In the genomic region with DNA sequence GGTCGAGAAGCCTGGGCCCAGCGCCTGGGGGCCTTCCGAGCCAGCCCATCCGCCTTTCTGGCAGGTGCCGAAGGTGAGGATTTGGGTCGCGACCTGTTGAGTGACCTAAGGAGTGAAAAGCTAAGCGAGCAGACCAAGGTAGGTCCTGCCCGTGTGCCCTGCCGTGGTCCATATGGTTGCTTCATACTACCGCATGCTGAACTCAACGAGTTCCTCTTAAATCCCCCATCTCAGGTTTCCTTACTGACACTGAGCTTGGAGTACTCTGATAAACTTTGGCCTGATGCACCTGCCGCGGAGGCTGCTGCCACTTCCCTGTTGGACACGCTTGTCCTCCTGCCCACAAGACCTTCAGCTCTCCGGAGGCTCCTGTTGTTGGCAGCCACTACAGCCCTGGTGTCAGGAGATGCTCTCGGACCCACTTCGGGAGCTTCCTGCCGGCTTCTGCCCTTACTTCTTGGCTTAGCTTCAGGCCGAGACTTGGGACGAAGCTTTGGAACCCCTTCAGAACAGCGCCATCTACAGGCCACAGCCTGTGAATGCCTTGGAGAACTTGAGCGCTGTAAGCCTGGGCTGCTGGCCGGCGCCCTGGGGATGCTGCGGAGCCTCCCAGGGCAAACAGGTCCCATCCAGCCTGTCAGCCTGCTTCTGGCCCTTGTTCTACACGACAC, we compare ENCODE assay signal across 8 mouse cellular contexts. TPM values are rescaled to one million over a fixed set of nuclear protein-coding genes. Genes with fewer than 3 reads are reported as not detected.
DNase-seq lines count a peak whose midpoint lies in the region; ATAC-seq lines count a peak whose summit lies in the region.

No protein-coding gene starts in this region.

- ATAC-seq in CD4-positive, CD25-positive, alpha-beta regulatory T cell, adult 4 months: peak; percentile 3
- peak; percentile 70 for ATAC-seq in erythroid progenitor cell, adult 5-6 weeks (replicated peaks; ENCODE audit: low FRiP score, poor library complexity, severe bottlenecking)
- ATAC-seq in heart, embryonic 14.5 days (ENCODE audit: insufficient number of reproducible peaks, insufficient read depth, low FRiP score, low read depth): no peak
- peak; percentile 14 for ATAC-seq in liver, embryonic 12.5 days

- 9% methylated on average over 27 of the region's 27 CpGs for whole genome bisulfite sequencing in heart, embryonic 14.5 days
- WGBS in liver, embryonic 12.5 days (ENCODE audit: insufficient replicate concordance): 6% methylated on average over 27 of the region's 27 CpGs

- peaks cover 12% of the 10 kb centered on the region; the same call in 1 of the 2 replicates for H3K4me1 ChIP-seq in brown adipose tissue, adult 24 weeks (ENCODE audit: control insufficient read depth, insufficient read depth, insufficient read length, low read length)
- H3K4me1 ChIP-seq in heart, embryonic 14.5 days (ENCODE audit: control insufficient read depth in 2 of 2, insufficient read depth in 2 of 2, low read length in 2 of 2): peaks cover 5 to 17% of the 10 kb centered on the region in 2 experiments; a peak in 3 of 4 replicates
- H3K4me1 ChIP-seq in liver, embryonic 12.5 days: peaks cover 41% of the 10 kb centered on the region

- no peaks in the 10 kb centered on the region for H3K9me3 ChIP-seq in heart, embryonic 14.5 days (ENCODE audit: control insufficient read depth, low read length)
- H3K9me3 ChIP-seq in liver, embryonic 12.5 days (replicated peaks): no peaks in the 10 kb centered on the region

- H3K4me3 ChIP-seq in brown adipose tissue, adult 24 weeks (ENCODE audit: insufficient read depth, low read depth, low read length): peak overlapping the region; percentile 97
- H3K4me3 ChIP-seq in heart, embryonic 14.5 days (ENCODE audit: control insufficient read depth in 1 of 2, insufficient read depth in 1 of 2, low read depth in 1 of 2, low read length in 2 of 2): peak overlapping the region; percentile 68 to 87
- H3K4me3 ChIP-seq in liver, embryonic 12.5 days: peak overlapping the region; percentile 81

- peak; percentile 91 for DNase-seq in kidney, postnatal 10 days
- DNase-seq in naive thymus-derived CD4-positive, alpha-beta T cell, adult 2 months (ENCODE audit: low read depth): peak; percentile 92
- peak; percentile 89 for DNase-seq in splenic B cell, adult 2 months (ENCODE audit: low read depth, low spot score)

- peak overlapping the region; percentile 74 for H3K9ac ChIP-seq in heart, embryonic 14.5 days (ENCODE audit: low read length)
- H3K9ac ChIP-seq in liver, embryonic 12.5 days: peak overlapping the region; percentile 83

- peak overlapping the region; percentile 98 for H3K4me2 ChIP-seq in heart, embryonic 14.5 days (ENCODE audit: low read length)
- peak overlapping the region; percentile 98 for H3K4me2 ChIP-seq in liver, embryonic 12.5 days

- H3K27ac ChIP-seq in brown adipose tissue, adult 24 weeks (replicated peaks; ENCODE audit: low read depth, low read length): peak overlapping the region; percentile 22
- H3K27ac ChIP-seq in heart, embryonic 14.5 days (replicated peaks in 1 of 2; ENCODE audit: control insufficient read depth in 1 of 2, insufficient read depth in 1 of 2, low read depth in 2 of 2, low read length in 2 of 2): no peak overlapping the region
- peak overlapping the region; percentile 93 for H3K27ac ChIP-seq in liver, embryonic 12.5 days

- H3K36me3 ChIP-seq in heart, embryonic 14.5 days (ENCODE audit: control insufficient read depth, insufficient read depth, low read length): peaks cover 18% of the 10 kb centered on the region
- H3K36me3 ChIP-seq in liver, embryonic 12.5 days: peaks cover 24% of the 10 kb centered on the region
- H3K36me3 ChIP-seq in splenic B cell, adult 2 months (ENCODE audit: control insufficient read depth, insufficient read depth, low read length, poor library complexity, severe bottlenecking): peaks cover 7% of the 10 kb centered on the region

- peaks cover 23% of the 10 kb centered on the region for H3K27me3 ChIP-seq in heart, embryonic 14.5 days (ENCODE audit: control insufficient read depth, insufficient read depth, low read length)
- peaks cover 41% of the 10 kb centered on the region for H3K27me3 ChIP-seq in liver, embryonic 12.5 days (replicated peaks)
- no peaks in the 10 kb centered on the region for H3K27me3 ChIP-seq in splenic B cell, adult 2 months (ENCODE audit: control insufficient read depth, insufficient read depth, low read length, poor library complexity, severe bottlenecking)

RNA-seq across cellular contexts. Expression of gene Ap5b1, which starts 0.8 kb away (rescaled TPM):
- 1 to 10 TPM; 3.8 to 7.4 TPM for polyA plus RNA-seq in CD4-positive, CD25-positive, alpha-beta regulatory T cell, adult 4 months (2017; shearing (Covaris generic))
- 1.3 and 2.1 TPM in 2 replicates for polyA plus RNA-seq in brown adipose tissue, adult 24 weeks (2012; ENCODE audit: insufficient read depth, insufficient read length, missing spikeins)
- 3.8 and 8.3 TPM in 2 replicates for total RNA-seq in erythroid progenitor cell, adult 5-6 weeks (2015; ENCODE audit: low replicate concordance)
- total RNA-seq in erythroid progenitor cell, adult 5-6 weeks (2017; ENCODE audit: low replicate concordance): 6.4 and 11.0 TPM in 2 replicates
- polyA plus RNA-seq in heart, embryonic 14.5 days (2014; fragmentation: Nextera tagmentation; extraction: Ambion mirVana): 2.5 and 3.0 TPM in 2 replicates
- polyA plus RNA-seq in liver, embryonic 12.5 days (2016; fragmentation: Nextera tagmentation; extraction: Ambion mirVana): 3.4 and 3.5 TPM in 2 replicates

RNA-seq across cellular contexts. Expression of gene Ovol1, which starts 8.2 kb away (rescaled TPM):
- polyA plus RNA-seq in CD4-positive, CD25-positive, alpha-beta regulatory T cell, adult 4 months (2017; shearing (Covaris generic)): not detected
- polyA plus RNA-seq in brown adipose tissue, adult 24 weeks (2012; ENCODE audit: insufficient read depth, insufficient read length, missing spikeins): not detected in 2 replicates
- not detected in 2 replicates for total RNA-seq in erythroid progenitor cell, adult 5-6 weeks (2015; ENCODE audit: low replicate concordance)
- total RNA-seq in erythroid progenitor cell, adult 5-6 weeks (2017; ENCODE audit: low replicate concordance): not detected in 2 replicates
- 0.09 TPM in 1 of 2 replicates, not detected in the other for polyA plus RNA-seq in heart, embryonic 14.5 days (2014; fragmentation: Nextera tagmentation; extraction: Ambion mirVana)
- not detected in 2 replicates for polyA plus RNA-seq in liver, embryonic 12.5 days (2016; fragmentation: Nextera tagmentation; extraction: Ambion mirVana)

RNA-seq across cellular contexts. Expression of gene Rnaseh2c, which starts 33.1 kb away (rescaled TPM):
- polyA plus RNA-seq in CD4-positive, CD25-positive, alpha-beta regulatory T cell, adult 4 months (2017; shearing (Covaris generic)): 100 to 1,000 TPM in 1 of 2 experiments, 10 to 100 TPM in 1; 55.0 to 102 TPM
- 55.5 and 74.0 TPM in 2 replicates for polyA plus RNA-seq in brown adipose tissue, adult 24 weeks (2012; ENCODE audit: insufficient read depth, insufficient read length, missing spikeins)
- 87.2 and 123 TPM in 2 replicates for total RNA-seq in erythroid progenitor cell, adult 5-6 weeks (2015; ENCODE audit: low replicate concordance)
- 36.2 and 100.0 TPM in 2 replicates for total RNA-seq in erythroid progenitor cell, adult 5-6 weeks (2017; ENCODE audit: low replicate concordance)
- 68.8 and 78.5 TPM in 2 replicates for polyA plus RNA-seq in heart, embryonic 14.5 days (2014; fragmentation: Nextera tagmentation; extraction: Ambion mirVana)
- polyA plus RNA-seq in liver, embryonic 12.5 days (2016; fragmentation: Nextera tagmentation; extraction: Ambion mirVana): 171 and 177 TPM in 2 replicates

RNA-seq across cellular contexts. Expression of gene Kat5, which starts 41.4 kb away (rescaled TPM):
- polyA plus RNA-seq in CD4-positive, CD25-positive, alpha-beta regulatory T cell, adult 4 months (2017; shearing (Covaris generic)): 10 to 100 TPM; 38.8 to 84.9 TPM
- polyA plus RNA-seq in brown adipose tissue, adult 24 weeks (2012; ENCODE audit: insufficient read depth, insufficient read length, missing spikeins): 17.0 and 26.3 TPM in 2 replicates
- total RNA-seq in erythroid progenitor cell, adult 5-6 weeks (2015; ENCODE audit: low replicate concordance): 31.0 and 42.8 TPM in 2 replicates
- total RNA-seq in erythroid progenitor cell, adult 5-6 weeks (2017; ENCODE audit: low replicate concordance): 29.1 and 35.0 TPM in 2 replicates
- polyA plus RNA-seq in heart, embryonic 14.5 days (2014; fragmentation: Nextera tagmentation; extraction: Ambion mirVana): 19.7 and 20.0 TPM in 2 replicates
- polyA plus RNA-seq in liver, embryonic 12.5 days (2016; fragmentation: Nextera tagmentation; extraction: Ambion mirVana): 24.9 and 26.8 TPM in 2 replicates

RNA-seq across cellular contexts. Expression of gene Snx32, which starts 58.3 kb away (rescaled TPM):
- 10 to 100 TPM; 20.2 to 23.6 TPM for polyA plus RNA-seq in CD4-positive, CD25-positive, alpha-beta regulatory T cell, adult 4 months (2017; shearing (Covaris generic))
- polyA plus RNA-seq in brown adipose tissue, adult 24 weeks (2012; ENCODE audit: insufficient read depth, insufficient read length, missing spikeins): 2.7 and 7.0 TPM in 2 replicates
- total RNA-seq in erythroid progenitor cell, adult 5-6 weeks (2015; ENCODE audit: low replicate concordance): 35.3 and 43.6 TPM in 2 replicates
- total RNA-seq in erythroid progenitor cell, adult 5-6 weeks (2017; ENCODE audit: low replicate concordance): 42.5 and 42.7 TPM in 2 replicates
- 16.5 and 17.9 TPM in 2 replicates for polyA plus RNA-seq in heart, embryonic 14.5 days (2014; fragmentation: Nextera tagmentation; extraction: Ambion mirVana)
- polyA plus RNA-seq in liver, embryonic 12.5 days (2016; fragmentation: Nextera tagmentation; extraction: Ambion mirVana): 7.5 and 8.8 TPM in 2 replicates

Comparison
In these comparisons a context has a peak if more than half of its experiments do, and no peak if none do; other contexts are left out.
1. H3K27ac ChIP-seq: peak in brown adipose tissue, adult 24 weeks (single experiment) and liver, embryonic 12.5 days (single experiment); none in heart, embryonic 14.5 days (0 of 2).
2. Peak in every context shown above with its lines, with median percentiles within 50 percentile points of each other: H3K4me3 ChIP-seq and DNase-seq.